Mouse (Mus musculus) embryonic facial prominence, embryonic 10.5 days (tissue): ENCODE results near the gene Prpf6. TPM values are rescaled to one million over a fixed set of nuclear protein-coding genes. Genes with fewer than 3 reads are reported as not detected.

Source experiments
- DNase-seq: peaks from one replicate; pipeline ENCODE4 v3.0.0-alpha.2; 2017; ENCODE audit warnings: low spot score
- H3K27ac ChIP-seq: fragments of 300-500 bp; sonication (generic); replicated peaks from 2 replicates; pipeline ENCODE4 v1.5.1; 2016; ENCODE audit warnings: mild to moderate bottlenecking
- H3K27me3 ChIP-seq: fragments of 300-500 bp; sonication (generic); replicated peaks from 2 replicates; pipeline ENCODE4 v1.6.1; 2016; ENCODE audit warnings: low read depth, mild to moderate bottlenecking; ENCODE audit not compliant: poor library complexity, severe bottlenecking
- H3K36me3 ChIP-seq: fragments of 300-500 bp; sonication (generic); replicated peaks from 2 replicates; pipeline ENCODE4 v1.6.1; 2016; ENCODE audit warnings: mild to moderate bottlenecking, moderate library complexity
- H3K4me1 ChIP-seq: fragments of 300-500 bp; sonication (generic); 2 replicates; pipeline ENCODE4 v1.6.1; 2016
- H3K4me3 ChIP-seq: fragments of 300-500 bp; sonication (generic); 2 replicates; pipeline ENCODE4 v1.5.1; 2016; ENCODE audit warnings: mild to moderate bottlenecking, moderate library complexity
- H3K9me3 ChIP-seq: fragments of 300-500 bp; sonication (generic); 2 replicates; pipeline ENCODE4 v1.6.1; 2016; ENCODE audit warnings: mild to moderate bottlenecking
- WGBS: fragments of 180-500 bp; shearing (Covaris S2); methylation state at CpG from one replicate; pipeline ENCODE4 v1.1.7; 2016; 5-methylcytosine and 5-hydroxymethylcytosine counted together
- polyA plus RNA-seq: library from polyadenylated mRNA; unstranded; fragments of >200 nt; fragmentation: Nextera tagmentation; extraction: Ambion mirVana; gene quantifications from 2 replicates; pipeline ENCODE4 v1.2.1, GENCODE M21; 2016

The Prpf6 gene
- polyA plus RNA-seq = 77.2 and 82.6 TPM in 2 replicates

GRCm38 (mm10) chr2:181591528-181592085, at the start of gene Prpf6:
Gene Prpf6, plus strand, starts transcription at chr2:181591868.
- H3K36me3 ChIP-seq = peaks cover 47% of the 10 kb centered on the region
- no peak for DNase-seq
- 15% methylated on average over 5 of the region's 5 CpGs for WGBS

GRCm38 (mm10) chr2:181546142-181546541, 45.5 kb upstream of the Prpf6 start:
- H3K36me3 ChIP-seq = peaks cover 63% of the 10 kb centered on the region
- no peaks in the 10 kb centered on the region for H3K4me1 ChIP-seq
- no peaks in the 10 kb centered on the region for H3K9me3 ChIP-seq
- H3K4me3 ChIP-seq = no peak overlapping the region
- WGBS = 95% methylated on average over 7 of the region's 7 CpGs
- no peaks in the 10 kb centered on the region for H3K27me3 ChIP-seq
- H3K27ac ChIP-seq = no peak overlapping the region
- DNase-seq = no peak

More at GRCm38 (mm10) chr2:181591528-181592085, at the start of gene Prpf6:
- Histone ChIP-seq H3K4me3 (peak within 1 kb of the TSS; percentile 96), H3K4me1 (peaks cover 21% of the 10 kb centered on the region), H3K27ac (peak within 1 kb of the TSS; percentile 94), H3K9me3 (no peaks in the 10 kb centered on the region), H3K27me3 (0 out of 2 replicates have a peak, but pooled peaks cover 4% of the 10 kb centered on the region)

GRCm38 (mm10) chr2:181548227-181548626, 43.4 kb upstream of the Prpf6 start:
- H3K36me3 ChIP-seq = peaks cover 78% of the 10 kb centered on the region
- H3K27ac ChIP-seq = no peak overlapping the region
- DNase-seq = no peak
- H3K4me1 ChIP-seq = no peaks in the 10 kb centered on the region
- no peaks in the 10 kb centered on the region for H3K27me3 ChIP-seq
- 76% methylated on average over 1 of the region's 1 CpGs for WGBS
- no peaks in the 10 kb centered on the region for H3K9me3 ChIP-seq
- no peak overlapping the region for H3K4me3 ChIP-seq

- H3K9me3 ChIP-seq = no peaks in the 10 kb centered on the region
- 91% methylated on average over 5 of the region's 5 CpGs for WGBS
- no peak overlapping the region for H3K27ac ChIP-seq
- DNase-seq = no peak
- no peaks in the 10 kb centered on the region for H3K27me3 ChIP-seq
- H3K36me3 ChIP-seq = peaks cover 81% of the 10 kb centered on the region
- H3K4me3 ChIP-seq = no peak overlapping the region
- no peaks in the 10 kb centered on the region for H3K4me1 ChIP-seq
Measured at GRCm38 (mm10) chr2:181548682-181549081, 43.0 kb upstream of the Prpf6 start.

- Histone ChIP-seq H3K4me1 (no peaks in the 10 kb centered on the region), H3K27me3 (no peaks in the 10 kb centered on the region), H3K9me3 (no peaks in the 10 kb centered on the region), H3K4me3 (no peak overlapping the region), H3K27ac (no peak overlapping the region), H3K36me3 (peaks cover 92% of the 10 kb centered on the region)
- DNase-seq = no peak
- WGBS = 95% methylated on average over 2 of the region's 2 CpGs
Measured at GRCm38 (mm10) chr2:181550233-181550632, 41.4 kb upstream of the Prpf6 start.

- H3K9me3 ChIP-seq = no peaks in the 10 kb centered on the region
- no peak overlapping the region for H3K4me3 ChIP-seq
- no peaks in the 10 kb centered on the region for H3K4me1 ChIP-seq
- H3K36me3 ChIP-seq = peaks cover 62% of the 10 kb centered on the region
- H3K27ac ChIP-seq = no peak overlapping the region
- H3K27me3 ChIP-seq = no peaks in the 10 kb centered on the region
- DNase-seq = no peak
Measured at GRCm38 (mm10) chr2:181553772-181554171, 37.9 kb upstream of the Prpf6 start.

GRCm38 (mm10) chr2:181567338-181567737, 24.3 kb upstream of the Prpf6 start:
- H3K9me3 ChIP-seq = no peaks in the 10 kb centered on the region
- no peak overlapping the region for H3K27ac ChIP-seq
- DNase-seq = no peak
- no peaks in the 10 kb centered on the region for H3K27me3 ChIP-seq
- H3K4me1 ChIP-seq = peaks cover 5% of the 10 kb centered on the region; the same call in 1 of the 2 replicates
- 86% methylated on average over 3 of the region's 3 CpGs for WGBS
- H3K4me3 ChIP-seq = no peak overlapping the region
- peaks cover 7% of the 10 kb centered on the region; the same call in 1 of the 2 replicates for H3K36me3 ChIP-seq

GRCm38 (mm10) chr2:181568272-181569008, 23.2 kb upstream of the Prpf6 start:
- Histone ChIP-seq H3K27ac (no peak overlapping the region), H3K4me1 (peaks cover 5% of the 10 kb centered on the region; the same call in 1 of the 2 replicates), H3K27me3 (no peaks in the 10 kb centered on the region), H3K9me3 (no peaks in the 10 kb centered on the region), H3K36me3 (peaks cover 16% of the 10 kb centered on the region), H3K4me3 (no peak overlapping the region)
- 78% methylated on average over 7 of the region's 7 CpGs for WGBS
- DNase-seq = peak; percentile 41

- H3K36me3 ChIP-seq = peaks cover 30% of the 10 kb centered on the region
- peaks cover 5% of the 10 kb centered on the region; the same call in 1 of the 2 replicates for H3K4me1 ChIP-seq
- no peak overlapping the region for H3K27ac ChIP-seq
- no peaks in the 10 kb centered on the region for H3K27me3 ChIP-seq
- 92% methylated on average over 10 of the region's 10 CpGs for WGBS
- DNase-seq = no peak
- no peak overlapping the region for H3K4me3 ChIP-seq
- H3K9me3 ChIP-seq = no peaks in the 10 kb centered on the region
Measured at GRCm38 (mm10) chr2:181569856-181570255, 21.8 kb upstream of the Prpf6 start.

- Histone ChIP-seq H3K4me1 (peaks cover 5% of the 10 kb centered on the region; the same call in 1 of the 2 replicates), H3K36me3 (peaks cover 32% of the 10 kb centered on the region), H3K27ac (no peak overlapping the region), H3K4me3 (no peak overlapping the region), H3K9me3 (no peaks in the 10 kb centered on the region), H3K27me3 (no peaks in the 10 kb centered on the region)
- WGBS = 85% methylated on average over 8 of the region's 8 CpGs
- no peak for DNase-seq
Measured at GRCm38 (mm10) chr2:181570375-181570774, 21.3 kb upstream of the Prpf6 start.

GRCm38 (mm10) chr2:181570921-181571595, 20.6 kb upstream of the Prpf6 start:
- peaks cover 5% of the 10 kb centered on the region; the same call in 1 of the 2 replicates for H3K4me1 ChIP-seq
- WGBS = 68% methylated on average over 6 of the region's 6 CpGs
- H3K27me3 ChIP-seq = no peaks in the 10 kb centered on the region
- H3K4me3 ChIP-seq = no peak overlapping the region
- H3K9me3 ChIP-seq = no peaks in the 10 kb centered on the region
- peaks cover 32% of the 10 kb centered on the region for H3K36me3 ChIP-seq
- DNase-seq = no peak
- no peak overlapping the region for H3K27ac ChIP-seq

GRCm38 (mm10) chr2:181571941-181572670, 19.6 kb upstream of the Prpf6 start:
- DNase-seq = no peak
- Histone ChIP-seq H3K9me3 (no peaks in the 10 kb centered on the region), H3K27me3 (no peaks in the 10 kb centered on the region), H3K27ac (no peak overlapping the region), H3K4me1 (peaks cover 5% of the 10 kb centered on the region; the same call in 1 of the 2 replicates), H3K36me3 (peaks cover 32% of the 10 kb centered on the region), H3K4me3 (no peak overlapping the region)
- WGBS = 87% methylated on average over 11 of the region's 11 CpGs
